Mouse (Mus musculus) kidney, adult 11 months (tissue): Measurements from ENCODE around the gene Tm4sf19.
"Not testable (repeated sequence)": the region's sequence is repeated elsewhere in the genome, so short reads cannot be mapped to it uniquely, and the experiment has no call there.

Source experiments
- DNase-seq: peaks from one replicate; pipeline ENCODE4 v3.0.0; 2022

The Tm4sf19 gene

GRCm38 (mm10) chr16:32431047-32431591 lies 30.8 kb downstream of the Tm4sf19 start:
- DNase-seq: no peak

DNA sequence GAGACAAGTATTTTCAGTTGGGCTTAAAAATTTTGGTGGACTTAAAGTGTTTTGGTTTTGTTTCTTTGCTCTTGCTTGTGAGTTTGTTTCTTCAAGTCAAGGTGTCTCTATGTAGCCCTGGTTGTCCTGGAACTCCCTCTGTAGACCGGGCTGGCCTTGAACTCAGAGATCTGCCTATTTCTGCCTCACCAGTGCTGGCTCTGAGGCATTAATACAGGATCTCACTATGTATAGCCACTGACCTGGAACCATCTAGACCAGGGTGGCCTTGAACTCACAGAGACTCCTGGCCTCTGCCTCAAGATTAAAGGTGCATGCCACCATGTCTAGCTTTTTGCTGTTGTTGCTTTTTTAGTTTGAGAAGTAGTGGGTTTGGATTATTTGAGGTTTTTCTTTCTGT lies 31.6 kb downstream of the Tm4sf19 start:
- DNase-seq: no peak

DNA sequence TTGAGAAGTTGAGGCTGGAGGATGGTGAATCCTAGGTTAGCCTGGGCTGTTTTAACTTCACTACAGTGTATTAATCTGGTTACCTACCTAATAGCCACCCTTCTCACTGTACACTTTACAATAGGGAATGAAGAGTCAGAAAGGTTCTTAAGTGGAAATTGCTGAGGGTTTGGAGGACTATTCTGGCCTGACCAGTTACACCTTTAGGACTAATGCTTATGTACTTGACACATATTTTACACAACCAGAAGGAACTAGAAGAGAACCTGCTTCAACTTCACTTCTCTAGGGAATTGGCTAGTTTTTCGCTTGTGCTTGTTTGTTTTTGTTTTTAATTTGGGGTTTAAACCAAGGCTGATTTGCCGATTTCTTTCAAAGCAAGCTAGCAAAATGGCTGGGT lies 32.8 kb downstream of the Tm4sf19 start:
- no peak for DNase-seq

DNA sequence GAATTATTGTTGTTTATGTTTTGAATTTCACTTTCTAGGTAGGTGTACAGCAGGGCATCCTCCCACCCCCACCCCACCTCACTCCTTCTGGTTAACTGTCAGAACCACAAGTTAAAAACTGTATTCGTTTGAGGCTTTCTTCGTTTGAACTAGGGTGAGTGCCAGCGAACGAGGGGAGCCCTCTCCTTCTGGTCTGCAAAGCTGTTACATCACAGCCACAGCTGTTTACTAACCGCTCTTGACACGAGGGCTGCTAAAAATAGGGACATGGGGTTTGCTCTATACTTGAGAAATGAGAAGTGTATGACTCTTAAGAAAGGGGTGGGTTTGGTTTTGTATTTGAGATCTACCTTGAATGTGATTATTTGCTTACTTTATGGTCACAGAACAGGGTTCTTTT lies 33.8 kb downstream of the Tm4sf19 start:
- no peak for DNase-seq

DNA sequence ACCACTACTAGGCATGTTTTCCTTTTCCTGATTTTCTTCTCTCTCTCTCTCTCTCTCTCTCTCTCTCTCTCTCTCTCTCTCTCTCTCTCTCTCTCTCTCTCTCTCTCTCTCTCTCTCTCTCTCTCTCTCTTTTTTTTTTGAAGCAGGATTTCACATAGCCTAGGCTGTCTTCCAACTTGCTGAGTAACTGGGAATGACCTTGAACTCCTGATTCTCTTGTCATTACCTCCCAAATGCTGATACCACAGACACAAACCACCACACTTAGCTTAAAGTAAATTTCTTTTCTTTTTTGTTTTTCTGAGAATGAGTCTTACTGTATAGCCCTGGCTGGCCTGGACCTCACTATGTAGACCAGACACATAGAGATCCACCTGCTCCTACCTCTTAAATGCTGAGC lies 34.4 kb downstream of the Tm4sf19 start:
- DNase-seq: no peak

DNA sequence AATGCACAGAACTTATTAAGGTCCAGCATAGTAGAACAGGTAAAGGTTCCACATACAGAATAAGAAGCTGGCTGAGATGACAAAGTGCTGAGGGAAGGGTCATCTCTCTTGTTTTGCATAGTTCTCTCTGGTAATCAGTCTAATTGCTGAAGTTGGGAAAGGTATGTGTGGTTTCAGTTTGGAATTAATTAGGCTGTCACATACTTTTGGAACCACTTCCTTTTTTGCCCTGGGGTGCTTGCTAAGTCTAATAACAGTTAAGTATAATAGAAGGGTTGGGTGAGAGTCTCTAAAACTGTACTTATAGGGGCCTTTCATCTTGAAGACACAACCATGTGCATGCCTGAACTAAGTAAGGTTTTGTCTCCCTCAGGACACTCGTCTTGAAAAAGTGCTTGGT lies 36.4 kb downstream of the Tm4sf19 start:
- no peak for DNase-seq

DNA sequence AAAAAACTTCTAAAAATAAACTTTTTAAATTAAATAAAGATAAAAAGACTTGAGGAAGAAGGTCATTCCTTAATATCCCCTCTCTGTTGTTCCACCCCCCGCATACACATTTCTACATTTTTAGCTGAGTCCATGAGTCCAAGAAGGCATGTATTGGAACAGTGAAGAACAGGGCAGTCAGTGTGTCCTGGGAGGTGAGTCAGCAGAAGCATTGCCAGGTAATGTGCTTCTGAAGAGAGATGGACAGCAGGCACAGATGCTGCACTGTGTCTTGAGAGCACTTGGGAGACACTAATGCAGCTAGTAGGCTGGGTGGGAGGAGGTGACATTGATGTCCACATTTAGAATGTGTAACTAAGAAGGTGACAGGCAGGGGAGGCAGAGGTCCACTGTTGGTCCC lies 37.0 kb downstream of the Tm4sf19 start:
- DNase-seq: no peak

- no peak for DNase-seq
Observed at GRCm38 (mm10) chr16:32441432-32441831, 41.1 kb downstream of the Tm4sf19 start.

DNA sequence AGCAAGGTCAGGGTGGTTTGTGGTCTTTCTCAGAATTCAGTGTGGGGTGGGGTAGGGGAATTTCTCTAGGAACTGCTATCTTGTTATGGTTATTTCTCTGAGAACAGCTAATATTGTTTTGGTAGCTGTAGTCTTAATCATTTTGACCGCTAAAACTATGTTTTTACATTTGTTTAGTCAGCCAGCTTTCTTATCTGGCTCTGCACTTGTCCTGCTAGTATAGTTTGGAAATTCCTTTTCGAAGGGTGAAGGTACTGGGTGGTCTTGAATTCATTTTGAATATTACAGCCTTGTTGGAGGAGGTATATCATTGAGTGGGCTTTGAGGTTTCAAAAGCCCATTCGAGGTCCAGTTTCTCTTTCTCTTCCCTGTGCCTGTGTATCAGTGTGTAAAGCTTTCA lies 44.3 kb downstream of the Tm4sf19 start:
- not testable (repeated sequence) for DNase-seq

DNA sequence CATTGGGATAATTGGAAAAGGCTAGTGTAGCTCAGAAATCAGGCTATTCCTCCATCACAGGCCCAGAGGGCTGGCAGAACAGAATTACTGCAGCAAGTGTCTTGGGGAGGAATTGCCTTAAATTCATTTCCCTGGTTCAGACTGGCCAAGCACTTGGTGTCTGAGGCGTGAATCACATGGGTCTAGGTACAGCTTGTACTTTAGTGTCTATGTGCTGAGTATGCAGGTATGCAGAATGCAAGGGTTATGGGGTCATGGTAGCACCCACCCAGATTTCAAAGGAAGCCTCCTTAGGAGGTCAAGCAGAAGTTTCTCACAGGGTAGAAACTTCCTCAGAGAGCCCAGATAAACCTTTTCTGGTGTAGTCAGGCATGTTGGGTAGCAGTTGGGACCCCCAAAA lies 45.3 kb downstream of the Tm4sf19 start:
- no peak for DNase-seq

DNA sequence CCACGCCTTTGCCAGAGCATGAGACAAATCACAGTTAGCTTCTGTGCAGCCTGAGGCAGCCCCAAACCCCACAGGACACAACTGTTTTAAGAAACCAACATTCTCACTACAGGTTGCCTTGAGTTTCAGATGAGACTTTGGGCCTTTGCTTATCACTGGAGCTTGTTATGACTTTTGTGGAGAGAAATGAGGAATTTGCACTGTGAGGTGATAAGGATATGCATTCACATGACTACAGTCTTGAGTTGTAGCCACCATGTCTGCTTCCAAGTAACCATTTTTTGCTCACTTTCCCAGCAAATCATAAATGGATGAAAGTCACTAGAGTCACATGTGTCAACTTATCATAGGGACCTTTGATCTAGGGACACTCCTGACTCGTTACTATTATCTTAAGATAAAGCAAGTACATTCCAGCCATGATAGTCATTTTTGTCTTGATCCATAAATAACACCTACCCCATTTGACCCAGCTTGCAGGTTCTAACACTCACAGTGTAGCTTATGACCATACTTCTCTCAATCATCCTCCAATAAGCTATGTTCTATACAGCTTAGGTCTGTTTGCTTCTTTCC lies 46.3 kb downstream of the Tm4sf19 start:
- DNase-seq: no peak

DNA sequence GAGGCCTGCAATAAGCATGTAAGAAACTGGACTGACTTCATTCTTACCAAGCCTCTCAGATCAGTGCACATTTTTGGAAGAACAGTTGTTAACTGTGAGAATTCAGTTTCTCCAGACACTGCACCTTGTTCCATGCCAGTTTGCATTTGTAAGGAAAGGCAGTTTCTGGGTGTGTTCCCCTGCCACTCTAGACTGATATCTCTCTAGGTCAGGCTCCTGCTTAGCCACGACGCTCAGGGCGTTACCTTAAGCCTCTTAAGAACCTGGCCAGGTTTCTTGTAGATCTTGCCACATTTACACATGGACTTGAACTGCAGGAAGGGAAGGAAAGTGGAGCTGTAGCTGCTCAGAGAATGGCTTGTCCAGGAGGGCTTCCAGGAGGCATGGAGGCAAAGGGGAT lies 49.4 kb downstream of the Tm4sf19 start:
- DNase-seq: no peak

- no peak for DNase-seq
Observed at GRCm38 (mm10) chr16:32450133-32450532, 49.8 kb downstream of the Tm4sf19 start.

DNA sequence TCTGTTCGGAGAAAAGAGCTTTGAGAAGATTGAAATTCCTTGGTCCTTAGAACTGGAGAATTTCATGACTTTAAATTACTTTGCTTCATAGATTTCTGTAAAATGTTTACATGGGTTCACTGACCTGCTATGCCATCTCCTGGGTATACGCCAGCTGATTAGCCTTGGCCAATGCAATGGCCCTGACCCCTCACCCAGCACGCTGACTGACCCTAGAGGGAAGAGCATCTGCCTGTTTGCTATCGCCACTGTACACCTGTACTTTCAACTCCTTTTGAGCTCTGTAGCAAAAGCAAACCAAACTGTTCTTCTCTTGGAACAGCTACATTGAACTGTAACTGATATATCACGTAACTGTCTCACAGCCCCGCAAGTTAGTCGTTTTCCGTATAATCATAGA lies 52.8 kb downstream of the Tm4sf19 start:
- no peak for DNase-seq

- no peak for DNase-seq
Observed at GRCm38 (mm10) chr16:32454646-32455045, 54.3 kb downstream of the Tm4sf19 start.

DNA sequence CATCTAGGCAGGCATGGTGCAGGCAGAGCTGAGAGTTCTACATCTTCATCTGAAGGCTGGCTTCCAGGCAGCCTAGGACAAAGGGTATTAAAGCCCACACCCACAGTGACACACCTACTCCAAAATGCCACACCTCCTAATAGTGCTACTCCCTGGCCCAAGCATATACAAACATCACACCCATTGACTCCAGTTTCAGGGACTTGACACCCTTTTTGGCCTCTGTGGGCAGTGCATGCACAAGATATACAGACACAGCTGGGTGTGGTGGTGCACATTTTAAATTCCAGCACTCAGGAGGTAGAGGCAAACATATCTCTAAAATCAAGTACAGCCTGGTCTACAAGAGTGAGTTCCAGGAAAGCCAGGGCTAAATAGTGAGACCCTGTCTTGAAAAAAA lies 55.8 kb downstream of the Tm4sf19 start:
- DNase-seq: no peak

DNA sequence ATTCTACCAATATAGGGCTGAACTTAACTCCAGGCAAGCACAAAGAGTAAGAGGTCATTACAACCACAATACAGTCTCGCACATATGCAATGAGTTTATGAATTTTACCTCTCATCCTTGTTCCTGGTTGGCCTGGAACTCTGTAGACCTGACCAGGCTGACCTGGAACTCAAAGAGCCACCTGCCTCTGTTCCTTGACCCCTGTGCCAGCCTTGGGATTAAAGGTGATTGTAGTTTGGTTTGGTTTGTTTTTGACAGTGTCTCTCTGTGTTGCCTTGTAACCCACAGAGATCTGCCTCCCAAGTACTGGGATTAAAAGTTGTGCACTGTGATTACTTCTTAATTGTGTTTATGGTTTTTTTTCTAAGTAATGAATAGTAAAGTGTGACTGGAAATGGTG lies 56.5 kb downstream of the Tm4sf19 start:
- no peak for DNase-seq
